Mouse (Mus musculus) adrenal gland, adult 18-20 months (tissue): ENCODE results near the gene Kera. TPM values are rescaled to one million over a fixed set of nuclear protein-coding genes. Genes with fewer than 3 reads are reported as not detected.

Source experiments
- total RNA-seq, 2 experiments: library from RNA; stranded (reverse); gene quantifications; 1 replicate in 1 of 2; 2 replicates in 1 of 2; pipeline ENCODE4 v1.2.3; 2021

The Kera gene
- total RNA-seq, 2 experiments from 2014 or later, result not detected

Other genes starting within 250 kb of the Kera start
- gene Dcn, start 127.3 kb upstream of the Kera start, total RNA-seq, result 100 to 1,000 TPM; 166 to 345 TPM
- gene Lum, start 41.8 kb upstream of the Kera start, total RNA-seq, result 10 to 100 TPM; 14.5 to 22.7 TPM
- gene Epyc, start 37.2 kb downstream of the Kera start, total RNA-seq, result under 1 TPM in 1 of 2 experiments, not detected in 1; 0.58 TPM
- gene Ccer1, start 86.2 kb downstream of the Kera start, total RNA-seq, result not detected
- gene C030005K15Rik, start 119.9 kb downstream of the Kera start, total RNA-seq, result not detected